Mouse (Mus musculus) C2C12 (cell line): ENCODE results near the gene Prr9. TPM values are rescaled to one million over a fixed set of nuclear protein-coding genes. Genes with fewer than 3 reads are reported as not detected.

ENCODE experiments used
- H3K27me3 ChIP-seq: one replicate; pipeline ENCODE4 v1.6.1; 2011; ENCODE audit not compliant: control insufficient read depth, insufficient read depth, insufficient read length
- H3K36me3 ChIP-seq: one replicate; pipeline ENCODE4 v1.6.1; 2011; ENCODE audit not compliant: control insufficient read depth, insufficient read depth
- H3K4me3 ChIP-seq: one replicate; pipeline ENCODE4 v1.5.1; 2011; ENCODE audit warnings: mild to moderate bottlenecking, control low read depth; ENCODE audit not compliant: poor library complexity, insufficient read depth, severe bottlenecking
- H3K79me2 ChIP-seq: one replicate; pipeline ENCODE4 v1.6.1; 2011; ENCODE audit not compliant: control insufficient read depth, insufficient read depth
- H3K79me3 ChIP-seq: one replicate; pipeline ENCODE4 v1.6.1; 2011; ENCODE audit warnings: low read depth, control low read depth
- H3ac ChIP-seq: one replicate; pipeline ENCODE3; 2011; ENCODE audit warnings: low read depth; ENCODE audit not compliant: control insufficient read depth, insufficient read length
- CEBPB ChIP-seq: IDR thresholded peaks from one replicate; pipeline ENCODE4 v1.6.1; 2011; ENCODE audit warnings: low read depth, mild to moderate bottlenecking, control low read depth, moderate library complexity
- CTCF ChIP-seq: IDR thresholded peaks from one replicate; pipeline ENCODE4 v1.5.1; 2011; ENCODE audit not compliant: control insufficient read depth, insufficient read depth, insufficient read length
- FOSL1 ChIP-seq: IDR thresholded peaks from one replicate; pipeline ENCODE4 v1.8.0; 2011; ENCODE audit warnings: mild to moderate bottlenecking, low read length; ENCODE audit not compliant: poor library complexity, insufficient read depth, severe bottlenecking
- MAX ChIP-seq: IDR thresholded peaks from one replicate; pipeline ENCODE4 v1.6.1; 2011; ENCODE audit warnings: mild to moderate bottlenecking, control low read depth
- MYOD1 ChIP-seq: IDR thresholded peaks from one replicate; pipeline ENCODE4 v1.6.1; 2011; ENCODE audit warnings: low read depth; ENCODE audit not compliant: control insufficient read depth, insufficient read length
- MYOG ChIP-seq: IDR thresholded peaks from one replicate; pipeline ENCODE4 v1.6.1; 2011; ENCODE audit not compliant: control insufficient read depth, insufficient read length; ENCODE audit errors: extremely low read depth
- USF1 ChIP-seq: IDR thresholded peaks from one replicate; pipeline ENCODE4 v1.6.1; 2011; ENCODE audit warnings: low read depth, mild to moderate bottlenecking, control low read depth, moderate library complexity
- polyA plus RNA-seq: library from polyadenylated mRNA; unstranded; fragments of >200 nt; fragmentation: generic; extraction: Trizol; gene quantifications from one replicate; pipeline ENCODE4 v1.2.1, GENCODE M21; 2012; ENCODE audit warnings: missing spikeins

Prr9 gene
- polyA plus RNA-seq, 1 experiment: 19.7 TPM

- Histone ChIP-seq H3K27me3 (no peaks in the 10 kb centered on the region), H3K79me2 (no peaks in the 10 kb centered on the region), H3K4me3 (no peak within 1 kb of the TSS), H3ac (no peak within 1 kb of the TSS), H3K79me3 (no peaks in the 10 kb centered on the region), H3K36me3 (no peaks in the 10 kb centered on the region)
- TF ChIP-seq MYOD1 (no peak), CTCF (no peak), MYOG (no peak), FOSL1 (no peak), USF1 (no peak), MAX (no peak), CEBPB (no peak)
Measured at GRCm38 (mm10) chr3:92142644-92143043, 18.9 kb upstream of the Prr9 start, which contains the start of gene Lelp1. Lelp1 (minus strand) TSS chr3:92142744.

DNA sequence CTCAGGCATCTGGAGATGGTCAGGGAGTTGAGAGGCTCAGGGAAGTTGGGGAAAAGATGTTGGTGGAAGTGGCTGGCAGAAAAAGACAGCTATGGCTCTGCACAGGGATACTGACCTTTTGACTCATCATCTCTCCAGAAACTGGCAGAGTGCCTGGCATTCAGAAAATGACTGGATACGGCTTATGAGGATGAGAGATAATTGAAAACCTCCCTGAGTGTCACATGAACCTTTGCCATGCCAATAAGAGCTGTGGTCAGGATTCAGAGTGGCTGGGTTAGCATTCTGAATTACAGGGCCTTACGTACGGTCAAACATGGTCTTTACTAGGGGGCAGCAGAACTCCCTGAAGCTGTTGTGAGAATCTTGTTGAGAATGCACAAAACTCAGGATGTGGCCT is 2.8 kb downstream of the Prr9 start:
- Histone ChIP-seq H3ac (no peak overlapping the region), H3K36me3 (no peaks in the 10 kb centered on the region), H3K79me3 (no peaks in the 10 kb centered on the region), H3K79me2 (no peaks in the 10 kb centered on the region), H3K4me3 (no peak overlapping the region), H3K27me3 (no peaks in the 10 kb centered on the region)
- TF ChIP-seq CTCF (no peak), FOSL1 (peak; percentile 35), MAX (peak; percentile 56), MYOG (no peak), USF1 (peak; percentile 66), CEBPB (no peak)

DNA sequence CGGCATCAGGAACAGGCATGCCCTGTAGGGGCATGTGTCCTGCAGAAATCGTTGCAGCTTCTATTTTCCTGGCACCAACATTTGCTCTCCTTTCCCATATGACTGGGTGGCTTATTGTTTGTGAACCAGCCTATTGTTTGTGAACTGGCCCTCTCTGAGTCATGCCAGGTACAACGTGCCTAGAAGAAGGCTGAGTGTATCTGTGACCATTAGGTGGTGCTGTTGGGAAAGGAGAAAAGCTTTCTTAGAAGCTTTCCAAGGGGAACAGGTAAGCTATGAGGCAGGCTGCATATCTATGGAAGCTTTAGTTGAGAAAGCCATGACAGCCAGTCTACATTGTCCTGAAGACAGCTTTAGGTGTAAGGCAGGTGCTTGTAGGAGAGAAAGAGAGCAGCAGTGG is 5.8 kb downstream of the Prr9 start:
- TF ChIP-seq CEBPB (no peak), CTCF (peak; percentile 1)
- no peaks in the 10 kb centered on the region for H3K36me3 ChIP-seq
- H3K79me2 ChIP-seq: no peaks in the 10 kb centered on the region

GRCm38 (mm10) chr3:92111526-92111925 is 12.2 kb downstream of the Prr9 start:
- no peaks in the 10 kb centered on the region for H3K36me3 ChIP-seq
- H3K27me3 ChIP-seq: no peaks in the 10 kb centered on the region
- no peak overlapping the region for H3K4me3 ChIP-seq
- no peaks in the 10 kb centered on the region for H3K79me2 ChIP-seq
- no peak overlapping the region for H3ac ChIP-seq
- no peak for TF ChIP-seq MAX
- peak; percentile 68 for TF ChIP-seq CEBPB
- TF ChIP-seq FOSL1: no peak
- TF ChIP-seq CTCF: no peak
- TF ChIP-seq MYOG: no peak
- no peak for TF ChIP-seq USF1
- no peak for TF ChIP-seq MYOD1
- H3K79me3 ChIP-seq: no peaks in the 10 kb centered on the region

More for the DNA sequence above, 5.8 kb downstream of the Prr9 start:
- Histone ChIP-seq H3ac (no peak overlapping the region), H3K4me3 (no peak overlapping the region), H3K79me3 (no peaks in the 10 kb centered on the region), H3K27me3 (no peaks in the 10 kb centered on the region)

GRCm38 (mm10) chr3:92110790-92111189 is 13.0 kb downstream of the Prr9 start:
- TF ChIP-seq MYOD1 (no peak), FOSL1 (no peak), CTCF (no peak)
- Histone ChIP-seq H3K27me3 (no peaks in the 10 kb centered on the region), H3K79me3 (no peaks in the 10 kb centered on the region), H3K79me2 (no peaks in the 10 kb centered on the region), H3K4me3 (no peak overlapping the region), H3K36me3 (no peaks in the 10 kb centered on the region), H3ac (no peak overlapping the region)

DNA sequence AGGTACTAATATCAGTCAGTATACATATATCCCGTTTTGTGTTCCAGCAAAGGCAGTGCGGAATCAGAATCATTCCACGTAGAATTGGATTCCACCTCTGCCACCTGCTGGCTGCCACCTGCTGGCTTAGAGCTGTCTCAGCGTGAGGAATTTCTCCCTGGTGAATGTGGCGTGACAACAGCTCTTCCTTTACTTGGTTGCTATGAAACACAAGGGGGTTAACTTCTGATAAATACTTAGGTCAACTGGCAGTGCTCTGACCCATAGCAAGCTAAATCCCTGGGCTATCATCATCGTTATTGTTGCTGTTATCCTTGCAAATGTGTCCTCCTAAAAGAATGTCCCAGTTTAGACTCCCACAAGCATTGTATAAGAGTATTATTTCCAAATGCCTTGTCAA is 17.2 kb downstream of the Prr9 start:
- Histone ChIP-seq H3K4me3 (no peak overlapping the region), H3K36me3 (no peaks in the 10 kb centered on the region), H3ac (no peak overlapping the region), H3K79me2 (no peaks in the 10 kb centered on the region), H3K79me3 (no peaks in the 10 kb centered on the region), H3K27me3 (no peaks in the 10 kb centered on the region)
- TF ChIP-seq MYOG (no peak), FOSL1 (no peak), MAX (no peak), MYOD1 (no peak), CTCF (no peak), CEBPB (no peak), USF1 (no peak)
